Mouse (Mus musculus): ENCODE data around the gene Enox1.

- no peak for TF ChIP-seq POLR2A (IDR thresholded peaks at IDR 0.05; ENCODE audit: low read depth, low read length)
- TF ChIP-seq CTCF (conservative IDR thresholded peaks at IDR 0.05; ENCODE audit: insufficient read depth, insufficient read length, low read depth, low read length) = no peak
Observed at GRCm38 (mm10) chr14:77658739-77659138, 502.2 kb downstream of the Enox1 start.

All from kidney, adult 2 months (tissue).